Mouse (Mus musculus) gastrocnemius, adult 18-20 months (tissue): ENCODE measurements around the gene Dlg2. TPM values are rescaled to one million over a fixed set of nuclear protein-coding genes. Genes with fewer than 3 reads are reported as not detected.
"Not testable (repeated sequence)": the region's sequence is repeated elsewhere in the genome, so short reads cannot be mapped to it uniquely, and the experiment has no call there.

Source experiments
- DNase-seq: peaks from one replicate; pipeline ENCODE4 v3.0.0; 2021; ENCODE audit warnings: low spot score
- total RNA-seq, 2 experiments: library from RNA; stranded (reverse); gene quantifications; 2 replicates each; pipeline ENCODE4 v1.2.3; 2021

Dlg2 gene
- total RNA-seq, 2 experiments from 2014 or later = 0.50 to 1.5 TPM

GRCm38 (mm10) chr7:90825640-90826039 is 349.2 kb downstream of the Dlg2 start:
- DNase-seq = no peak

GRCm38 (mm10) chr7:90841276-90841675 is 364.8 kb downstream of the Dlg2 start:
- DNase-seq = no peak

DNA sequence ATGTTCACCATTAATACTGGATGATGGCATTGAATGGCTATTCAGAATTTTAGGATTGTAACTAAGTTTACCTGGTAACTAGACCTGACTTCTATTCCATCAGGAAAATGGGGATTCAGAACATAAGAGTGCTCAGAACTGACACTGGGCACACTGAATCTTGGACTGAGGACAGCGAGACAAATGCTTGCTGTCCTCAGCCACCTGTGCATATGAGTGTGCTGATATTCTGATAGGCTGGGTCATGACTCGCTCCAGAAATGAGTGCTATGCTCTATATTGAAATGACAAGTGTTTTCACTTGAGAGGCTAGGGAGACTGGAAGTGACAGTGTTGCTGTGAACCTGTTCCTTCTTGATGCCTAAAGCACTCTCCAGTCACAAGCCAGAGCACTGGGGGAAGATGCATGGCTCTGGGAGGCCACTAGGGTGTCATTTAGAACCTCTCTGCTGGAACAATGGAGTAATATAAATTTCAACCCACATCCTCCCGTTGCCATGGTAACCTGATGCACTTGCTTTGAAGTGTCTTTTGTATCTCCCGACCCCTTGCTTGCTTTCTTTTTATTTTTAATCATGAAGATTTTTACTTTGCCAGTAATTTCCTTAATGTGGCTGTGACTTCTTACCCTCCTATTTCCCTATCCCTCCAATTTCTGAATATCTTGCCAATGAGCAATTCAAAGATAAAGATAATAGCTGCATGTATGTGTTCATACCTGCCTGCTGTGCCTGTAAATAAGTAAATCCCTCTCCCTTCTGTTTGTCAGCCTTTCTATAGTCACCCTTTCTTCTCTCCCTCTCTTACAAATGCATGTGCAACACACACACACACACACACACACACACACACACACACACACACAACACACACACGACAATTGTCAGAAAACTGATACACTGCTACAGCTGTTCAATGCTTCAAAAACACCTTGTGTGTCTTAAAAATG is 367.1 kb downstream of the Dlg2 start:
- DNase-seq = no peak

GRCm38 (mm10) chr7:90876796-90877195 is 400.3 kb downstream of the Dlg2 start:
- not testable (repeated sequence) for DNase-seq

DNA sequence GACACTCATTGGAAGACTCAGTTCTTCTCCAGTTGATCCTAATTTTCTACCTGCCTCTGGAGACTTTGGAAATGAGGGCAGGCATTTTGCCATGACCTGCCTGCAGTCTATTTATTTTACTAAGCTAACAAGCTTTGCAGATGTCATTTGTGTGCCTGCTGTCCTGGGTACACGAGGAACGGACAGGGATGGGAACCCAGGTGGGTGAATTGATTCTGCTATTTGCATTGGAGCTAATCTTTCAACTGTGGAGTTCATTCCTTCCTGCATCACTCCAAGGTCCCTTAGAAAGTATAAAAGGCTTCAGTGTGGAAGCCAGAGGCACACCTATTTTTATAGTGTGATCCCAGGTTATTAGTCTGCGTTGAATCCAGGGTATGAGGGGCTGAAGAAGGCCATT is 406.3 kb downstream of the Dlg2 start:
- no peak for DNase-seq

DNA sequence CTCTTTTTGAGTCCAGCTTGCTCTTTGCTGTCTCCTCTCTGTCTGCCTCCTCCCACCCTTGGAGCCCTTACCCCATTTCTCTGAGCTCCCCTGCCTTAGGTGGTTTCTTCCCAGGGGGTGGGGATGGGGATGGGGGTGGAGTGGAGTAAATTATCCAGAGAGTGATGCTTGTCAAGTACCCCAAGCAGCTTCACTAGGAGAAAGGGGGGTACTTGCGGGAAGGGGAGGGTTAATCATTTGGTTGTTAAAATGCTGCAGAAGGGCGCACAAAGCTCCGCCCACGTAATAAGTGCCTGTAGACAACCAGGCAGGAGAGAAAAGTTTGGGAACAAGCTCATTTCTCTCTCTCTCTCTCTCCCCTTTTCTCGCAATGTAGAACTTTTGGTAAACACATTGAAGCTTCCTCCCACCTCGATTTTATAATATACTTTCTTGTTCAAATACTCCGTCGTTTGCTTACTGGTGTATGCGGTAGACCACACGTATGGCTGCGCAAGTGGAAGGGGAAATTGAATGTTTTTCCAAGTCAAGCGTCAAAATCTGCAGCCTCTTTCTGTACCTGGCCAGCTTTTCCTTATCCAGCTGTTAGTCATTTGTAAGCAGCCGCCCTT is 410.0 kb downstream of the Dlg2 start:
- no peak for DNase-seq

GRCm38 (mm10) chr7:90887007-90887720 is 410.7 kb downstream of the Dlg2 start:
- DNase-seq = no peak

GRCm38 (mm10) chr7:90927441-90927840 is 451.0 kb downstream of the Dlg2 start:
- DNase-seq = no peak

DNA sequence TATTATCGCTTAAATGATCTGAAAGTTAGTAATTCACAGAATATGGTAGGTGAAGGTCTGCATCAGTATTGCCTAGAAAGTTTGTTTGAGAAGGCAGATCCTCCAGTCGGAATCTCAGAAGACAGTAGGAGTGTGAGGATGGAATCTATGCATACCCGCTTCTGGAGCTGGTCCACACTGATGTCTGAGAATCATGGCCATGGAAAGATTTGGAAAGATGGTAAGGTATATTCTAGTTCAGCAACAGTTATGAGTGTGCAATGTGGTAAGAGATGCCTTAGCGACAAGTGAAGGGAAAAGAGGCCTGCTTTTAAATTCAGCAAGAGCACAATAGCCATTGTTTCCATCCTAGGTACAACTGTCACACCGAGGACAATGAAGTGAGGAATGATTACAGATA is 464.3 kb downstream of the Dlg2 start:
- no peak for DNase-seq

- DNase-seq = no peak
Measured at GRCm38 (mm10) chr7:90947073-90947472, 470.6 kb downstream of the Dlg2 start.

DNA sequence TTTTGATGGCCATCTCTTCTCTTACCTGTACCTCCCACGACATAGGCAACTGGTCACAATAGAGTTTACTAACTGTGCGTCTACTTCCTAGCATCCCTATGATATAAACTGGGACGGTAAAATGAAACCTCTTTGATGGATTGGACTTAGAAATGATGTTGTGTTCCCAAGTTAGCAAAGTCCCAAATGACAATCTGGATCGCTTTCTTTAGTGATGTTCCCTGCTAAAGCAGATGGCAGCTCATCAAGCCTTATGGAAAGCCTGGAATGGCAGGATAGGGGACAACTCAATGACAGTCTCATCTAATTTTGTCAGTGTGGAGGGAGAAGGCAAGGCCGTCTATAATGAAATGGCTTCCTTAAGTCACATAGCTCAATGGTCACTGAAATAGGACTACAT is 472.7 kb downstream of the Dlg2 start:
- no peak for DNase-seq

GRCm38 (mm10) chr7:90977241-90977640 is 500.8 kb downstream of the Dlg2 start:
- no peak for DNase-seq

GRCm38 (mm10) chr7:90982069-90982468 is 505.6 kb downstream of the Dlg2 start:
- DNase-seq = no peak

- no peak for DNase-seq
Measured at GRCm38 (mm10) chr7:91010655-91011054, 534.2 kb downstream of the Dlg2 start.

DNA sequence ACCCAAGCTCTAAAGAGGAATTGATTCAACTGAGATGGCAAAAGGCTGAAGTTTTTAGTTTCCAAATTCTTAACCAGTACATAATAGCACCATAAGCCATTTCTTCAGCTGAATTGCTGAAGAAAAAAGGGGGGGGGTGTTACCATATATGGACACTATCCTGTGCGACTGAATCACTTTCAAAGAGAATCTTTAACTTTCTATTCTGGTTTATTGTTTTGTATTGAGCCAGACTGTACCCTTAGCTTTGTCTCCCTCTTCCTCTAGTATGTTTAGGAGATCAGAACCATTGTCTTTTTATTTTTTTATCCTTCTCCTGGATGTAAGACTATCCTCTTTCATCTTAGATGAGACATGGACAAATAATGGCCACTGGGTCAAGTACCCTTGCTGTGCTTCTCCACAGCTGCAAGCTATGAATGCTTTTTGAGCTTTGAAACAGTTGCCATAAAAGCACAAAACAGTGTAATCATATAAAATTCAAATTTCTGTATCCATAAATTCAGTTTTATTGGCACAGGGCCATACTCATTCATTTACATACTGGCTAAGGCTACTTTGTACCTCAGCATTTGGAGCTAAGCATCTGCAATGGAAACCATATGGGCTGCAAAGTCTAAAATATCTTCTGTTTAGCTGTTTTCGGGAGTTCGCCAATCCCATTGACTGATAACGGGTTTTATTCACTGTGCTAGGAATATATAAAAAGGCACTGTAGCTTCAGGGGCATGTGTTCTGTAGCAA is 568.7 kb downstream of the Dlg2 start:
- DNase-seq = no peak

DNA sequence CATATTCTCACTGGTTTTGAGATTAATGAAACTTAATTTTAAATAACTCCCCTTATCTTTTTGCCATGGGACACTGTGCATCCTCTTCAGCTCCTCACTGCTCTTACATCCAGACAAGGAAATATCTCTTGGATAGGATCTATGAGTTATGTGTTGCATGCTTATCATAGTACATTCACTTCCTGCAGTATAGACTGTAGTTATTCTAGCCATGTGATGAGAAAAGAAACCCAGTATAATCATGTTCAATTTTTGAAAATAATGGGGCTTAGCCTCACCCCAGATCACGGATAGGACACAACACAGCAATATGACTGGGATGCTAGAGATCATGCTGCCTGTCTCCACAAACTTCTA is 569.2 kb downstream of the Dlg2 start:
- DNase-seq = no peak

- no peak for DNase-seq
Measured at GRCm38 (mm10) chr7:91063297-91064040, 587.0 kb downstream of the Dlg2 start.

GRCm38 (mm10) chr7:91071751-91072707 is 595.6 kb downstream of the Dlg2 start:
- DNase-seq = no peak

GRCm38 (mm10) chr7:91086071-91086470 is 609.6 kb downstream of the Dlg2 start:
- no peak for DNase-seq
